Mouse (Mus musculus) embryonic facial prominence, embryonic 14.5 days (tissue): Measurements from ENCODE around the gene Ankrd13c. TPM values are rescaled to one million over a fixed set of nuclear protein-coding genes. Genes with fewer than 3 reads are reported as not detected.

ENCODE experiments used
- ATAC-seq: fragments of 200-750 bp; cut with Nextera tagmentation; 2 replicates; pipeline ENCODE4 v1.8.0; 2017; ENCODE audit warnings: low read depth, moderate number of reproducible peaks, moderate TSS enrichment
- DNase-seq: peaks from one replicate; pipeline ENCODE4 v3.0.0-alpha.2; 2015; ENCODE audit warnings: low spot score
- H3K27ac ChIP-seq: fragments of 300-500 bp; sonication (generic); replicated peaks from 2 replicates; pipeline ENCODE4 v1.5.1; 2014; ENCODE audit warnings: low read depth, mild to moderate bottlenecking, low read length, moderate library complexity
- H3K27me3 ChIP-seq: fragments of 300-500 bp; sonication (generic); replicated peaks from 2 replicates; pipeline ENCODE4 v1.6.1; 2014; ENCODE audit warnings: low read length; ENCODE audit not compliant: control insufficient read depth, insufficient read depth
- H3K36me3 ChIP-seq: fragments of 300-500 bp; sonication (generic); 2 replicates; pipeline ENCODE4 v1.6.1; 2014; ENCODE audit warnings: low read length, mixed read lengths; ENCODE audit not compliant: control insufficient read depth, insufficient read depth
- H3K4me1 ChIP-seq: fragments of 300-500 bp; sonication (generic); 2 replicates; pipeline ENCODE4 v1.6.1; 2014; ENCODE audit warnings: antibody characterized with exemption, low read length; ENCODE audit not compliant: control insufficient read depth, insufficient read depth
- H3K4me2 ChIP-seq: fragments of 300-500 bp; sonication (generic); 2 replicates; pipeline ENCODE4 v1.6.1; 2014; ENCODE audit warnings: low read depth, mild to moderate bottlenecking, low read length, moderate library complexity, mixed read lengths
- H3K4me3 ChIP-seq: fragments of 300-500 bp; sonication (generic); 2 replicates; pipeline ENCODE4 v1.5.1; 2014; ENCODE audit warnings: low read depth, mild to moderate bottlenecking, low read length
- H3K9ac ChIP-seq: fragments of 300-500 bp; sonication (generic); 2 replicates; pipeline ENCODE4 v1.6.1; 2014; ENCODE audit warnings: low read depth, mild to moderate bottlenecking, low read length, moderate library complexity, mixed read lengths
- H3K9me3 ChIP-seq: fragments of 300-500 bp; sonication (generic); 2 replicates; pipeline ENCODE4 v1.6.1; 2016; ENCODE audit warnings: low read length; ENCODE audit not compliant: control insufficient read depth
- WGBS: fragments of 180-500 bp; shearing (Covaris S2); extraction: QIAGEN DNeasy Blood & Tissue Kit; methylation state at CpG from one replicate; pipeline ENCODE4 v1.1.7; 2014; 5-methylcytosine and 5-hydroxymethylcytosine counted together
- polyA plus RNA-seq: library from polyadenylated mRNA; unstranded; fragments of >200 nt; fragmentation: Nextera tagmentation; extraction: Ambion mirVana; gene quantifications from 2 replicates; pipeline ENCODE4 v1.2.1, GENCODE M21; 2014

The Ankrd13c gene
- 16.2 and 16.3 TPM in 2 replicates for polyA plus RNA-seq

DNA sequence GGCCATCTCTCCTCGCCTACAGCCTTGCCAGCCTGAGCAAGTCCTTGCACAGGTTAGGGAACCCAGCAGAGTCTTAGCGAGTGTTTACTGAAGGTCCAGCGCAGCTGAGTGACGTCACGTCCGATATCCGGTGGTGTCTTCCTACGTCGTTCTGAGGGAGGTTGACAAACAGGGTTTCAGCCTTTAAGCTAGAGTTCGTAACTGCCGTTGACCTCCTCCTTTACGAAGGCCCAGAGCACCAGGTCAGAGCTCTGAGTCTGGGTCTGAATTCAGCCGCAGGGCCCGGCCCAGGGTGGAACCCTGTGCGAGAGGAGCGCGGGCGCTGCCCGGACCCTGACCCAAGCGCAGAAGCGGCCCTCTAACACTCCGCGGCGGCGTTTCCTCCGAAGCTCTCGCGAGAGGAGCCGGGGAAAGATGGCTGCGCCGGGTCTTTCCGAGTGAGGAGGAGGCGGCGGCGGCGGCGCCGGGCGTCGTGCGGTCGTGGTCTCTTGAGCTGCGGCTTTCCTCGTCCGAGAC lies at the start of gene Ankrd13c:
Gene Ankrd13c (plus strand): TSS at position 397 of the 516 bp plus-strand sequence.
- H3K27me3 ChIP-seq = no peaks in the 10 kb centered on the region
- peaks cover 3% of the 10 kb centered on the region; the same call in 1 of the 2 replicates for H3K4me1 ChIP-seq
- H3K27ac ChIP-seq = peak within 1 kb of the TSS; percentile 98
- DNase-seq (peak; percentile 97), ATAC-seq (peak; percentile 99)
- peak within 1 kb of the TSS; percentile 96 for H3K9ac ChIP-seq
- WGBS = under 1% methylated on average over 29 of the region's 45 CpGs
- no peaks in the 10 kb centered on the region for H3K9me3 ChIP-seq
- H3K4me2 ChIP-seq = peak within 1 kb of the TSS; percentile 78
- peak within 1 kb of the TSS; percentile 95 for H3K4me3 ChIP-seq
- no peaks in the 10 kb centered on the region for H3K36me3 ChIP-seq

DNA sequence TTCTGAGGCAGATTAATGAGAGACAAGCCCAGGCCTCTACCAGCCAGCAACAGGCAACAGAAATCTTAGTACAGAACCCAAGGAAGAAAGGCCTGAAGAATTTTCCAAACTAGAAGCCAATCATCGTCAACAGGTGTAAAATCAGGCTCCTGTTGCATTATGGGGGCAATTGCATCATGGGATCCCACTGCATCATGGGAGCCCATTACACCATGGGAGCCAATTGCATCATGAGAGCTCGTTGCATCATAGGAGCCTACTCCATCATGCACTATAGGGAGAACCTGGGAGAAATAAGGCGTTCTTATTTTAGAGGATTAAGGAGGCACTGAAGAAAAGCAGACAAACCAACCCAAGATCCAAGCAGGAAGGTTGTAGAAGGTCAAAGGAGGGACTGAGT lies 49.4 kb upstream of the Ankrd13c start:
- 84% methylated on average over 3 of the region's 3 CpGs for WGBS
- H3K4me1 ChIP-seq = no peaks in the 10 kb centered on the region
- no peaks in the 10 kb centered on the region for H3K9me3 ChIP-seq
- DNase-seq (no peak), ATAC-seq (no peak)
- H3K27ac ChIP-seq = no peak overlapping the region
- H3K9ac ChIP-seq = no peak overlapping the region
- H3K27me3 ChIP-seq = no peaks in the 10 kb centered on the region
- H3K36me3 ChIP-seq = no peaks in the 10 kb centered on the region
- H3K4me3 ChIP-seq = no peak overlapping the region
- H3K4me2 ChIP-seq = no peak overlapping the region

DNA sequence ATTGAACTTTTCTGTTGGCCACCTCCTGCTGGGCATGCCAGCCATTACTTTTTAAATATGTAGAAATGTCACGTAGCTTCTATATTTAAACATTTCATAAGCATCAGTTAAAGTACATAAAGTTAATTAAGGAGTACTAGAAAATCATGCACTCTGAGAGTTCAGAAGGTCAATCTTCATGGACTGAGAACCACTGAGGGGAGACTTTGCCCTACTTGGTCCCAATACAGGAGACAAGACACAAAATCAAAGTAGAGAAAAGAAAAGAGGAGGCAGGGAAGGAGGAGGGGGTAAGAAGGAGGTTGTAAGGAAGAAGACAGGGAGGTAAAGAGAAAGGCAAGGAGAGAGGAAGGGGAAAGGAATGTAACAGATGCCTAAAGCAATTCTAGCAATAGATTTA lies 47.1 kb upstream of the Ankrd13c start:
- WGBS = 87% methylated on average over 1 of the region's 1 CpGs
- H3K4me1 ChIP-seq = no peaks in the 10 kb centered on the region
- H3K9me3 ChIP-seq = no peaks in the 10 kb centered on the region
- H3K9ac ChIP-seq = no peak overlapping the region
- peaks cover 7% of the 10 kb centered on the region; the same call in 1 of the 2 replicates for H3K36me3 ChIP-seq
- H3K4me2 ChIP-seq = no peak overlapping the region
- no peak overlapping the region for H3K27ac ChIP-seq
- H3K4me3 ChIP-seq = no peak overlapping the region
- DNase-seq (no peak), ATAC-seq (no peak)
- H3K27me3 ChIP-seq = no peaks in the 10 kb centered on the region

DNA sequence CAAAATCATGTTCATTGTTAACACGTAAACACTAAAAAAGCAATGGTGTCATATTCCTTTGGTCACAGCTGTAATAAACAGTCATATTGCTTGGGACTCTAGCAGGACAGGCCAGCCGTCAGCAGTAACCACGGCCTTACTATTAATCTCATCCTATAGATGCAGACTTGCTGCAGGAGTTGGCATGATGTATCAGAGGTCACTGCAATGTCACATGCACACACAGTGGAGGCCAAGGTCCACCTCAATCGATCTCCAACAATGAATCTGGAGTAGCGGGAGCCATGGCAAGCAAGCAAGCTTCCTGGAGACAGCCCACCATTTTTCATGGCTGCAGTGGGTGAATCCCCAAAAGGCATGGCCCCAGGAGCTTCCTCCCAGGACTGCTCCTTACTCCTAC lies 45.3 kb upstream of the Ankrd13c start:
- no peaks in the 10 kb centered on the region for H3K9me3 ChIP-seq
- no peak overlapping the region for H3K4me3 ChIP-seq
- H3K36me3 ChIP-seq = peaks cover 14% of the 10 kb centered on the region
- H3K4me1 ChIP-seq = no peaks in the 10 kb centered on the region
- no peak overlapping the region for H3K4me2 ChIP-seq
- H3K27me3 ChIP-seq = no peaks in the 10 kb centered on the region
- 92% methylated on average over 5 of the region's 5 CpGs for WGBS
- ATAC-seq (no peak), DNase-seq (no peak)
- H3K27ac ChIP-seq = no peak overlapping the region
- H3K9ac ChIP-seq = no peak overlapping the region

DNA sequence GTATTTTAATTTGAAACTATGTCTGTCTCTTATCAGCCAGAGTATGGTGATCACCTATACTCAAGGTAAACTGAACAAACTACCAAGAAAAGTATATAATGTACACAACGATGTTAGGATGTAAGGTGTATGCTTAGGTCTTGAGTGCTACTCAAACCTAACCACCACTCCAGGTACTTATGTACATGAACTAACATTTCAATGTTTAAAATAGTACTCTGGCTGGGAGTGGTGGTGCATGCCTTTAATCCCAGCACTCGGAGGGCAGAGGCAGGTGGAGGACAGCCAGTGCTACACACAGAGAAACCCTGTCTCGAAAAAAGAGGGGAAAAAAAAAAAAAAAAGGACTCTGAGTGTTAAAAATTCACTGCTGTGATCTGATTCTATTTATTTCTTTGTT lies 38.9 kb upstream of the Ankrd13c start:
- H3K4me3 ChIP-seq = no peak overlapping the region
- H3K27me3 ChIP-seq = no peaks in the 10 kb centered on the region
- no peaks in the 10 kb centered on the region for H3K4me1 ChIP-seq
- no peak overlapping the region for H3K4me2 ChIP-seq
- no peaks in the 10 kb centered on the region for H3K9me3 ChIP-seq
- no peak overlapping the region for H3K9ac ChIP-seq
- WGBS = 83% methylated on average over 3 of the region's 3 CpGs
- DNase-seq (no peak), ATAC-seq (no peak)
- peaks cover 22% of the 10 kb centered on the region for H3K36me3 ChIP-seq
- H3K27ac ChIP-seq = no peak overlapping the region

DNA sequence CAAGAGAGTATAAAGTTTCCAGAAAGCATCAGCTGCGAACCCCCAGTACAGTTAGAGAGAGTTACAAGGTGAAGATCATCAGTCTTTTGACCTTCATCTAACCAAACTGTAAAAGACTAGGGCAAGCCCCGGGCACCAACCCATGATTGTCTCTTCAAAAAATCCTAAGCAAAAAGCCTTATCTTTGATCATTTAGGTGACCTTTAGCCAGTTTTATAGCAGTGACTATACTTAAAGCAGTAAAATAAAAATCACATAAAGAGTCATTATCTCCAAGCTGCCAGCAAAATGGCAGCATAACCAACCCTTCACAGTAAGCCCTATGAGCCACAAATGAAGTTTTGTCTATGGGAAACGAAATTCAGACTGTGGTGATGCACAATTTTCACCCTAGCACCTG lies 36.8 kb upstream of the Ankrd13c start:
- 76% methylated on average over 3 of the region's 3 CpGs for WGBS
- Histone ChIP-seq H3K4me1 (no peaks in the 10 kb centered on the region), H3K9me3 (no peaks in the 10 kb centered on the region), H3K27ac (no peak overlapping the region), H3K4me2 (no peak overlapping the region), H3K36me3 (peaks cover 15% of the 10 kb centered on the region), H3K27me3 (no peaks in the 10 kb centered on the region), H3K9ac (no peak overlapping the region), H3K4me3 (no peak overlapping the region)
- ATAC-seq (no peak), DNase-seq (no peak)

DNA sequence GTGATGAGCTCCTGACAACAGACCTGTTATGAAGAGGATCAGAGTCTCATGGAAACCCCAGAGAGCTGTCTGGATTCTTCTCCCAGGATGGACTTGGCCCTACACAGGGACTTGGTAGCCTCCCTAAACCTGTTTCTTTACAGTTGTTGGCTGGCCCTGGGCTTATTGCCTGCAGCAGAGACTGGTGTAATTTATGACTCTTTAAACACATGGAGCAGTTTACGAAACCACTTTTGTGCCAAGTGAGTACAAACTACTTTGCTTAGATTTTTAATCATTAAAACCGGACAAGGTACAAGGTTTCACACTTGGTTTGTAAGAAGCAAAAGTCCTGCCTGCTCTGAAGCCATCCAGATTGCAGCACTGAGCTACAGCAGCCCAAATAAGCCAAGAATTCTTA lies 34.9 kb upstream of the Ankrd13c start:
- no peak overlapping the region for H3K9ac ChIP-seq
- H3K4me2 ChIP-seq = no peak overlapping the region
- H3K4me1 ChIP-seq = no peaks in the 10 kb centered on the region
- H3K27ac ChIP-seq = no peak overlapping the region
- 0 out of 2 replicates have a peak, but pooled peaks cover 6% of the 10 kb centered on the region for H3K36me3 ChIP-seq
- ATAC-seq (no peak), DNase-seq (no peak)
- WGBS = 83% methylated on average over 2 of the region's 2 CpGs
- H3K9me3 ChIP-seq = no peaks in the 10 kb centered on the region
- no peaks in the 10 kb centered on the region for H3K27me3 ChIP-seq
- no peak overlapping the region for H3K4me3 ChIP-seq

DNA sequence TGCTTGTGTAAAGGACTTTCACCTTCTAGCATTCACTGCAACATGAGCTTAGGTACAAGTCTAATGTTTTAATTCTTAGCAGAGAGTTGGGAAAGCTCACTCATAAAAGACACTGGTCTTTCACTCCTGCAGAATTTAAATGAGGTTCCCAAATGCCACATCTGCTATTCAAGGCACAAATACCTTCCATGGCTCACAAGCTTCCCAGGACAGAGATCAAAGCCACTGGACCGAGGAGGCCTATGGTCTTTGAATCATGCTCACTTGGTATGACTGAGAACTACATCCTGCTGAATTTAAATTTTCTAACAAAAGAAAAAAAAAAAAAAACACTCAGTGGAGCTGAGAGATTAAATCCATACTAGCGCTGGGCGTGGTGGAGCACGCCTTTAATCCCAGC lies 30.7 kb upstream of the Ankrd13c start:
- Histone ChIP-seq H3K9me3 (no peaks in the 10 kb centered on the region), H3K27me3 (no peaks in the 10 kb centered on the region), H3K4me2 (no peak overlapping the region), H3K4me1 (no peaks in the 10 kb centered on the region), H3K9ac (no peak overlapping the region), H3K4me3 (no peak overlapping the region), H3K36me3 (no peaks in the 10 kb centered on the region), H3K27ac (no peak overlapping the region)
- ATAC-seq (no peak), DNase-seq (no peak)
- WGBS = 86% methylated on average over 4 of the region's 4 CpGs

DNA sequence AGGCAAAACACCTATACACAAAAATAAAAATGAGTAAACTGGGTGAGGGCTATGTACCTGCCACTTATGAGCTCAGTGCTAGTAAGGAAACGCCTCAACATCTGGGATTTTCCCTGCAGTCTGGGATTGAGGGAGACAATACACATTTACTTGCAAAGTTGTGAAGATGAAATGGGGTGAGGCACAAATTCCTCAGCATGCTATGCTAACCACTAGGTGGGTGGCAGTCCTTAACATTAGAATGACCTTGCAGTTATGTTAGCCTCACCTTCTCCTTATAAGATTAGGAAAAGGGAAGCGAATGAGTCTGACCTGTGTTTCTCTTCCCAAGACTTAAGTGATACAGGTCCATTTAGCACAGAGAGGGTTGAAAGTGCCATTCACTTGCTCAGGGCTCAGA lies 25.7 kb upstream of the Ankrd13c start:
- ATAC-seq (no peak), DNase-seq (no peak)
- H3K4me1 ChIP-seq = no peaks in the 10 kb centered on the region; the same call in 1 of the 2 replicates
- no peaks in the 10 kb centered on the region for H3K27me3 ChIP-seq
- no peak overlapping the region for H3K9ac ChIP-seq
- H3K27ac ChIP-seq = no peak overlapping the region
- H3K4me3 ChIP-seq = no peak overlapping the region
- H3K9me3 ChIP-seq = no peaks in the 10 kb centered on the region
- H3K36me3 ChIP-seq = no peaks in the 10 kb centered on the region
- no peak overlapping the region for H3K4me2 ChIP-seq
- 86% methylated on average over 2 of the region's 2 CpGs for WGBS
